In genomic region chr1:131708338-131708737, GRCm38 (mm10) we compare ENCODE assay signal across 8 mouse cellular contexts. TPM values are rescaled to one million over a fixed set of nuclear protein-coding genes. Genes with fewer than 3 reads are reported as not detected.
DNase-seq lines count a peak whose midpoint lies in the region; ATAC-seq lines count a peak whose summit lies in the region.

No protein-coding gene starts in this region.

- WGBS in large intestine, adult 2 months: 16% methylated on average over 4 of the region's 4 CpGs

- peak; percentile 28 for DNase-seq in heart, adult 8-10 months (ENCODE audit: low spot score)
- DNase-seq in heart, adult 11 months: no peak
- peak; percentile 64 for DNase-seq in A20 (ENCODE audit: low read depth, low spot score)
- DNase-seq in adipocyte (ENCODE audit: low spot score): peak; percentile 61
- DNase-seq in embryo, embryonic 10.5 days (ENCODE audit: low spot score): peak; percentile 74
- peak; percentile 32 for DNase-seq in large intestine, adult 2 months (ENCODE audit: low read depth, low spot score)
- DNase-seq in retina, postnatal 1 day: peak; percentile 56

- ATAC-seq in inflammation-experienced regulatory T-cells, adult 6 months: no peak

RNA-seq across cellular contexts. Expression of gene Rab7b, which starts 19.8 kb away (rescaled TPM):
- 1 to 10 TPM; 2.3 to 3.8 (median 3.2) TPM for total RNA-seq in heart, adult 8-10 months (2022)
- 2.2 and 3.2 TPM in 2 replicates for polyA plus RNA-seq in large intestine, adult 2 months (2012; rRNA removed)
- polyA plus RNA-seq in inflammation-experienced regulatory T-cells, adult 6 months (2017; shearing (Covaris generic)): under 1 TPM in 2 of 3 experiments, not detected in 1; 0.15 to 0.46 TPM

RNA-seq across cellular contexts. Expression of gene Slc26a9, which starts 35.5 kb away (rescaled TPM):
- under 1 TPM in 3 of 4 experiments, not detected in 1; 0.06 to 0.16 (median 0.09) TPM for total RNA-seq in heart, adult 8-10 months (2022)
- 0.04 TPM in 1 of 2 replicates, not detected in the other for polyA plus RNA-seq in large intestine, adult 2 months (2012; rRNA removed)
- not detected for polyA plus RNA-seq in inflammation-experienced regulatory T-cells, adult 6 months (2017; shearing (Covaris generic))
